Mouse (Mus musculus) MEL (cell line): ENCODE results near the gene Tango6. TPM values are rescaled to one million over a fixed set of nuclear protein-coding genes. Genes with fewer than 3 reads are reported as not detected.

Experiments
- DNase-seq: peaks from one replicate; pipeline ENCODE4 v3.0.0; 2011; ENCODE audit warnings: low read depth, low spot score
- H3K27ac ChIP-seq: 2 replicates; pipeline ENCODE4 v1.5.1; 2012; ENCODE audit warnings: low read depth, mild to moderate bottlenecking, control low read depth, low read length, moderate library complexity; ENCODE audit not compliant: control insufficient read depth
- H3K27me3 ChIP-seq, 2 experiments: fragments of 150-350 bp in 1 of 2; sonication (generic) in 1 of 2; 2 replicates each; pipeline ENCODE4 v1.6.1; 2012; ENCODE audit warnings: low read length in 2 of 2, mild to moderate bottlenecking in 2 of 2, improper control_type of control experiment in 1 of 2, moderate library complexity in 1 of 2; ENCODE audit not compliant: insufficient read depth in 2 of 2, control insufficient read depth in 1 of 2
- H3K36me3 ChIP-seq, 2 experiments: 2 replicates each; pipeline ENCODE4 v1.6.1; 2012 to 2014; ENCODE audit warnings: low read length in 2 of 2, improper control_type of control experiment in 1 of 2, inconsistent platforms in 1 of 2, mild to moderate bottlenecking in 1 of 2; ENCODE audit not compliant: insufficient read depth in 2 of 2, control insufficient read depth in 1 of 2
- H3K4me1 ChIP-seq, 2 experiments: fragments of 150-350 bp in 1 of 2; sonication (generic) in 1 of 2; 2 replicates each; pipeline ENCODE4 v1.6.1; 2012; ENCODE audit warnings: low read length in 2 of 2, improper control_type of control experiment in 1 of 2, mild to moderate bottlenecking in 1 of 2; ENCODE audit not compliant: insufficient read depth in 2 of 2, control insufficient read depth in 1 of 2
- H3K4me3 ChIP-seq, 2 experiments: fragments of 150-350 bp in 1 of 2; sonication (generic) in 1 of 2; 2 replicates each; pipeline ENCODE4 v1.5.1; 2012; ENCODE audit warnings: low read depth in 2 of 2, low read length in 2 of 2, mild to moderate bottlenecking in 2 of 2, moderate library complexity in 2 of 2, control low read depth in 1 of 2, improper control_type of control experiment in 1 of 2; ENCODE audit not compliant: control insufficient read depth in 1 of 2, insufficient read depth in 1 of 2
- H3K79me2 ChIP-seq: 2 replicates; pipeline ENCODE4 v1.6.1; 2012; ENCODE audit warnings: mild to moderate bottlenecking, low read length, moderate library complexity; ENCODE audit not compliant: control insufficient read depth, poor library complexity, insufficient read depth
- H3K9ac ChIP-seq: 2 replicates; pipeline ENCODE4 v1.6.1; 2012; ENCODE audit warnings: low read depth, mild to moderate bottlenecking, control low read depth, low read length, moderate library complexity; ENCODE audit not compliant: control insufficient read depth, poor library complexity, severe bottlenecking
- H3K9me3 ChIP-seq: fragments of 150-350 bp; sonication (generic); replicated peaks from 2 replicates; pipeline ENCODE4 v1.6.1; 2012; ENCODE audit warnings: mild to moderate bottlenecking, low read length, improper control_type of control experiment, moderate library complexity; ENCODE audit not compliant: insufficient read depth
- BHLHE40 ChIP-seq: IDR thresholded peaks from 2 replicates; pipeline ENCODE4 v1.6.1; 2012; ENCODE audit warnings: low read depth, mild to moderate bottlenecking, inconsistent platforms, low read length, improper control_type of control experiment, borderline replicate concordance
- E2F4 ChIP-seq: IDR thresholded peaks from 2 replicates; pipeline ENCODE4 v1.6.1; 2011; ENCODE audit warnings: low read depth, low read length, improper control_type of control experiment, borderline replicate concordance
- GABPA ChIP-seq: IDR thresholded peaks from 2 replicates; pipeline ENCODE4 v1.6.1; 2012; ENCODE audit warnings: low read depth, mild to moderate bottlenecking, inconsistent platforms, low read length, improper control_type of control experiment, moderate library complexity
- GATA1 ChIP-seq: IDR thresholded peaks from 2 replicates; pipeline ENCODE4 v1.6.1; 2011; ENCODE audit warnings: low read depth, low read length, improper control_type of control experiment
- HCFC1 ChIP-seq: IDR thresholded peaks from 2 replicates; pipeline ENCODE4 v1.6.1; 2012; ENCODE audit warnings: low read depth, mild to moderate bottlenecking, inconsistent platforms, low read length, improper control_type of control experiment, moderate library complexity
- JUND ChIP-seq: IDR thresholded peaks from 2 replicates; pipeline ENCODE4 v1.6.1; 2011; ENCODE audit warnings: low read depth, mild to moderate bottlenecking, improper control_type of control experiment, low read length
- KAT2A ChIP-seq: conservative IDR thresholded peaks from 2 replicates; pipeline ENCODE4 v1.6.1; 2012; ENCODE audit warnings: low read depth, low read length, improper control_type of control experiment, inconsistent platforms
- MAFK ChIP-seq: IDR thresholded peaks from 2 replicates; pipeline ENCODE4 v1.6.1; 2011; ENCODE audit warnings: low read depth, mild to moderate bottlenecking, low read length, improper control_type of control experiment, borderline replicate concordance
- MAX ChIP-seq: IDR thresholded peaks from 2 replicates; pipeline ENCODE4 v1.6.1; 2011; ENCODE audit warnings: low read length, improper control_type of control experiment
- MEF2A ChIP-seq: IDR thresholded peaks from 2 replicates; pipeline ENCODE4 v1.6.1; 2014; ENCODE audit warnings: low read depth, mild to moderate bottlenecking, inconsistent platforms, low read length, improper control_type of control experiment; ENCODE audit not compliant: poor library complexity, insufficient replicate concordance, severe bottlenecking; ENCODE audit errors: extremely low read depth
- MYB ChIP-seq: IDR thresholded peaks from 2 replicates; pipeline ENCODE4 v1.6.1; 2011; ENCODE audit warnings: mild to moderate bottlenecking, low read depth, low read length, improper control_type of control experiment
- MYC ChIP-seq: IDR thresholded peaks from 2 replicates; pipeline ENCODE4 v1.6.1; 2011; ENCODE audit warnings: low read depth, mild to moderate bottlenecking, low read length, improper control_type of control experiment, moderate library complexity
- NRF1 ChIP-seq: IDR thresholded peaks from 2 replicates; pipeline ENCODE4 v1.6.1; 2014; ENCODE audit warnings: low read depth, mild to moderate bottlenecking, inconsistent platforms, low read length, improper control_type of control experiment, moderate library complexity; ENCODE audit not compliant: poor library complexity, insufficient read depth, severe bottlenecking
- POLR2AphosphoS5 ChIP-seq: IDR thresholded peaks from 2 replicates; pipeline ENCODE4 v1.6.1; 2012; ENCODE audit warnings: low read depth, borderline replicate concordance, mild to moderate bottlenecking, inconsistent platforms, low read length, moderate library complexity, mixed read lengths
- TAL1 ChIP-seq: IDR thresholded peaks from 2 replicates; pipeline ENCODE4 v1.6.1; 2012; ENCODE audit warnings: mild to moderate bottlenecking, inconsistent platforms, low read length, moderate library complexity, mixed read lengths
- TCF12 ChIP-seq: IDR thresholded peaks from 2 replicates; pipeline ENCODE4 v1.6.1; 2014; ENCODE audit warnings: low read depth, mild to moderate bottlenecking, inconsistent platforms, low read length, improper control_type of control experiment, moderate library complexity
- ZMIZ1 ChIP-seq: IDR thresholded peaks from 2 replicates; pipeline ENCODE4 v1.6.1; 2012; ENCODE audit warnings: low read depth, mild to moderate bottlenecking, inconsistent platforms, low read length, improper control_type of control experiment, moderate library complexity
- ZNF384 ChIP-seq: IDR thresholded peaks from 2 replicates; pipeline ENCODE4 v1.6.1; 2012; ENCODE audit warnings: low read depth, mild to moderate bottlenecking, inconsistent platforms, low read length, improper control_type of control experiment
- polyA plus RNA-seq, 2 experiments: library from polyadenylated mRNA; stranded (reverse) in 1 of 2; unstranded in 1 of 2; fragments of >175 nt in 1 of 2; fragments of >200 nt in 1 of 2; gene quantifications; 2 replicates each; pipeline versions ENCODE4 v1.2.1 to v1.2.4; 2012; ENCODE audit warnings: low replicate concordance in 2 of 2, low read depth in 1 of 2; ENCODE audit not compliant: insufficient read length in 2 of 2, insufficient read depth in 1 of 2, missing spikeins in 1 of 2
- total RNA-seq: library from RNA; depleted of rRNA; stranded (reverse); fragments of 300-350 nt; gene quantifications from 2 replicates; pipeline ENCODE4 v1.2.3, GENCODE M21; 2012

The Tango6 gene
- total and polyA plus RNA-seq, 3 experiments: 3.0 to 6.1 TPM; not detected in 1

DNA sequence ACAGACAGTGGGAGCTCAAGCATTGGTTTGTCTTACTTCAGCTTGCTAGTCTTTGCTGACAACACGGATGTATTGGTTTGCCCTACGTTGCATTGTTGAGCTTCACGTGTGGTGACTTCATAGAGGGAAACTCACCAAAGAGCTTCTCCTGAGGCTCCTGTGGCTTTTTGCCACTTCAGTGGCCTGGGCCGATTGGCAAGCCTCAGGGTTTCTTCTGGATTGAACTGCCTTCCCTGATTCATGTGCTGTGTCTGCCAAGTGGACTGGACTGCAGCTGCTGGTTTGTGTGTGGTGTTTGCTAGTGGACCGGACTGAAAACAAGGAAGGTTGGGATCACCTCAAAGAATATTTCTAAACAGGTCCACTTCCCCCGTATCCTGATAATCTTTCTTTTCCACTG lies 43.7 kb downstream of the Tango6 start:
- Histone ChIP-seq H3K27ac (no peak overlapping the region), H3K36me3 (no peaks in the 10 kb centered on the region; a peak in 1 of 4 replicates), H3K27me3 (no peaks in the 10 kb centered on the region), H3K79me2 (no peaks in the 10 kb centered on the region), H3K9me3 (no peaks in the 10 kb centered on the region), H3K9ac (no peak overlapping the region), H3K4me1 (no peaks in the 10 kb centered on the region), H3K4me3 (no peak overlapping the region)
- no peak for DNase-seq
- no peak for TF ChIP-seq E2F4
- TF ChIP-seq MYB: no peak
- no peak for TF ChIP-seq MEF2A
- no peak for TF ChIP-seq BHLHE40
- TF ChIP-seq NRF1: no peak
- TF ChIP-seq MYC: no peak
- TF ChIP-seq MAX: no peak

DNA sequence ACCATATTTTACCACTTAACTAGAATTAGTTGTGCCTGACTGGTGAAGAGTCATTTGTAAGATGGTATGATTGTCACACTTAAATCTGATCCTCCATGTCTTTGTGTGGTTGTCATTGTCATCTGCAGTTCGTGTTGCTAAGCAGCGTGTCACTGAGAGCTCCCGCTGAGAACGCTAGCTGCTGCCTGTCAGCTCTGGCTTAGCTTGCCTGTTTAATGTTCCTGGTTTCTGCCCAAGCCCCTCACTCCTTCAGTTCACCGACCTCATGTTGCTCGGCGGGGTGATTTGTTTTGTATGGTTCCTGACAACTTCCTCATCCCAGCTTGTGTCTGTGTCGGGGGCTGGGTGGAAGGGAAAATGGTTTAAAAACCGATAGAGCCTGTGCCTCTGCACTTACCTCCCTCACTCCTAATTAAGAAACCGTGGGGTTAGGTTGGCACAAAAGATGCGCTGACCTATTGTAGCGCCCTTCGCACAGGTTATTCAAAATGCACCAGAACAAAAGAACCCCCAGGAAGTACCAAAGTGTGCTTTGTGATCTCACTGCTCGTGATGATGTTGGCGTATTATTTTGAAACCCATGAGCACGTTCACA lies 44.5 kb downstream of the Tango6 start:
- no peaks in the 10 kb centered on the region for H3K79me2 ChIP-seq
- H3K27me3 ChIP-seq: no peaks in the 10 kb centered on the region
- H3K9ac ChIP-seq: no peak overlapping the region
- no peak for TF ChIP-seq KAT2A
- TF ChIP-seq BHLHE40: no peak
- no peak for TF ChIP-seq MYC
- TF ChIP-seq ZMIZ1: no peak
- no peak for TF ChIP-seq MAFK
- no peak for TF ChIP-seq ZNF384
- no peak for TF ChIP-seq JUND
- no peak for TF ChIP-seq NRF1
- TF ChIP-seq TCF12: no peak
- TF ChIP-seq MEF2A: no peak
- no peak for TF ChIP-seq GABPA
- TF ChIP-seq GATA1: no peak
- no peak for TF ChIP-seq POLR2AphosphoS5
- no peak for TF ChIP-seq HCFC1
- no peak for TF ChIP-seq TAL1
- TF ChIP-seq, all 39 proteins: peak for 0
- Histone ChIP-seq H3K4me3 (no peak overlapping the region), H3K27ac (no peak overlapping the region), H3K9me3 (no peaks in the 10 kb centered on the region), H3K4me1 (no peaks in the 10 kb centered on the region), H3K36me3 (no peaks in the 10 kb centered on the region; a peak in 1 of 4 replicates)
- DNase-seq: no peak
